Mouse (Mus musculus) right cerebral cortex, postnatal 14 days (tissue): Measurements from ENCODE around the gene Dnaaf1.

Experiments used
- DNase-seq: peaks from one replicate; pipeline ENCODE4 v3.0.0; 2022

Gene Dnaaf1

GRCm38 (mm10) chr8:119572411-119572810 is 2.6 kb upstream of the Dnaaf1 start:
- no peak for DNase-seq

GRCm38 (mm10) chr8:119575366-119575726 is 311 bp downstream of the Dnaaf1 start:
- DNase-seq, result no peak

- DNase-seq, result no peak
Measured at GRCm38 (mm10) chr8:119579096-119579495, 4.1 kb downstream of the Dnaaf1 start.

GRCm38 (mm10) chr8:119580441-119581161 is 5.6 kb downstream of the Dnaaf1 start:
- DNase-seq, result no peak

- DNase-seq, result no peak
Measured at GRCm38 (mm10) chr8:119585901-119586300, 10.9 kb downstream of the Dnaaf1 start.

GRCm38 (mm10) chr8:119588321-119588720 is 13.3 kb downstream of the Dnaaf1 start:
- DNase-seq, result no peak

- no peak for DNase-seq
Measured at GRCm38 (mm10) chr8:119588844-119589243, 13.8 kb downstream of the Dnaaf1 start.

- no peak for DNase-seq
Measured at GRCm38 (mm10) chr8:119590348-119590747, 15.3 kb downstream of the Dnaaf1 start.

GRCm38 (mm10) chr8:119591456-119591855 is 16.4 kb downstream of the Dnaaf1 start:
- no peak for DNase-seq

- no peak for DNase-seq
Measured at GRCm38 (mm10) chr8:119603771-119604170, 28.7 kb downstream of the Dnaaf1 start.

- DNase-seq, result no peak
Measured at GRCm38 (mm10) chr8:119604398-119604803, 29.4 kb downstream of the Dnaaf1 start.

- peak; percentile 93 for DNase-seq
Measured at GRCm38 (mm10) chr8:119604996-119605395, 30.0 kb downstream of the Dnaaf1 start, which contains the start of gene Taf1c. Taf1c (minus strand) TSS chr8:119605222.

- no peak for DNase-seq
Measured at GRCm38 (mm10) chr8:119606224-119606623, 31.2 kb downstream of the Dnaaf1 start.

GRCm38 (mm10) chr8:119612471-119612870 is 37.4 kb downstream of the Dnaaf1 start, which contains the start of gene Adad2:
Adad2 (plus strand) TSS chr8:119612747.
- no peak for DNase-seq

- no peak for DNase-seq
Measured at GRCm38 (mm10) chr8:119615096-119615495, 40.1 kb downstream of the Dnaaf1 start.

- DNase-seq, result no peak
Measured at GRCm38 (mm10) chr8:119616358-119616757, 41.3 kb downstream of the Dnaaf1 start.

GRCm38 (mm10) chr8:119616811-119617210 is 41.8 kb downstream of the Dnaaf1 start:
- DNase-seq, result no peak

- no peak for DNase-seq
Measured at GRCm38 (mm10) chr8:119617586-119617985, 42.6 kb downstream of the Dnaaf1 start.

- DNase-seq, result no peak
Measured at GRCm38 (mm10) chr8:119618887-119619286, 43.9 kb downstream of the Dnaaf1 start.

GRCm38 (mm10) chr8:119620116-119620840 is 45.2 kb downstream of the Dnaaf1 start:
- no peak for DNase-seq

- DNase-seq, result no peak
Measured at GRCm38 (mm10) chr8:119620848-119621465, 45.9 kb downstream of the Dnaaf1 start.

GRCm38 (mm10) chr8:119622555-119622954 is 47.5 kb downstream of the Dnaaf1 start:
- no peak for DNase-seq

- no peak for DNase-seq
Measured at GRCm38 (mm10) chr8:119623061-119623460, 48.0 kb downstream of the Dnaaf1 start.

- no peak for DNase-seq
Measured at GRCm38 (mm10) chr8:119623744-119624143, 48.7 kb downstream of the Dnaaf1 start.
